Mouse (Mus musculus) heart, adult 2 months (tissue): ENCODE data around the gene Arid5b.

Source experiments
- CTCF ChIP-seq: fragments of 200-600 bp; IDR thresholded peaks from 2 replicates; pipeline ENCODE4 v1.8.1; 2022; ENCODE audit warnings: antibody characterized with exemption, mild to moderate bottlenecking, moderate library complexity
- POLR2A ChIP-seq: fragments of 200-500 bp; IDR thresholded peaks from 2 replicates; pipeline ENCODE4 v1.6.1; 2011; ENCODE audit warnings: mild to moderate bottlenecking, low read depth, low read length, control low read depth; ENCODE audit not compliant: insufficient read depth

GRCm38 (mm10) chr10:68103078-68103855 is 175.3 kb downstream of the Arid5b start:
- no peak for TF ChIP-seq CTCF
- no peak for TF ChIP-seq POLR2A
